Mouse (Mus musculus) adipocyte (in vitro differentiated cells): ENCODE data around the gene Telo2.

Experiments used
- DNase-seq: peaks from one replicate; pipeline ENCODE4 v3.0.0-alpha.2; 2016; ENCODE audit warnings: low spot score

Telo2 gene

GRCm38 (mm10) chr17:25101338-25101737, 14.4 kb downstream of the Telo2 start:
- DNase-seq, result no peak

- no peak for DNase-seq
Observed at GRCm38 (mm10) chr17:25100052-25100451, 15.7 kb downstream of the Telo2 start.

- no peak for DNase-seq
Observed at GRCm38 (mm10) chr17:25096221-25096620, 19.5 kb downstream of the Telo2 start.

- no peak for DNase-seq
Observed at GRCm38 (mm10) chr17:25090450-25090849, 25.3 kb downstream of the Telo2 start.

GRCm38 (mm10) chr17:25089158-25089557, 26.6 kb downstream of the Telo2 start:
- no peak for DNase-seq

- DNase-seq, result no peak
Observed at GRCm38 (mm10) chr17:25086724-25087123, 29.0 kb downstream of the Telo2 start.

- DNase-seq, result no peak
Observed at GRCm38 (mm10) chr17:25084835-25085385, 30.9 kb downstream of the Telo2 start.

GRCm38 (mm10) chr17:25083444-25083931, 32.3 kb downstream of the Telo2 start, which contains the start of gene Tmem204:
Tmem204 (minus strand) TSS chr17:25083591.
- peak; percentile 88 for DNase-seq

- no peak for DNase-seq
Observed at GRCm38 (mm10) chr17:25082887-25083286, 32.9 kb downstream of the Telo2 start.

GRCm38 (mm10) chr17:25082081-25082847, 33.5 kb downstream of the Telo2 start:
- DNase-seq, result peak; percentile 9

GRCm38 (mm10) chr17:25080960-25081381, 34.8 kb downstream of the Telo2 start:
- no peak for DNase-seq

GRCm38 (mm10) chr17:25080210-25080609, 35.6 kb downstream of the Telo2 start:
- DNase-seq, result no peak

GRCm38 (mm10) chr17:25077771-25078372, 37.9 kb downstream of the Telo2 start:
- peak; percentile 23 for DNase-seq

- DNase-seq, result no peak
Observed at GRCm38 (mm10) chr17:25076906-25077305, 38.9 kb downstream of the Telo2 start.

- DNase-seq, result no peak
Observed at GRCm38 (mm10) chr17:25068690-25069089, 47.1 kb downstream of the Telo2 start.

GRCm38 (mm10) chr17:25067442-25067851, 48.3 kb downstream of the Telo2 start:
- no peak for DNase-seq

GRCm38 (mm10) chr17:25066595-25066994, 49.2 kb downstream of the Telo2 start:
- peak; percentile 48 for DNase-seq

GRCm38 (mm10) chr17:25065189-25065588, 50.6 kb downstream of the Telo2 start:
- no peak for DNase-seq

GRCm38 (mm10) chr17:25064351-25064750, 51.4 kb downstream of the Telo2 start:
- peak; percentile 77 for DNase-seq

GRCm38 (mm10) chr17:25063872-25064271, 51.9 kb downstream of the Telo2 start:
- DNase-seq, result no peak

GRCm38 (mm10) chr17:25063261-25063660, 52.5 kb downstream of the Telo2 start:
- DNase-seq, result peak; percentile 52

- no peak for DNase-seq
Observed at GRCm38 (mm10) chr17:25057041-25057440, 58.7 kb downstream of the Telo2 start.

- no peak for DNase-seq
Observed at GRCm38 (mm10) chr17:25053274-25053673, 62.5 kb downstream of the Telo2 start.
